Mouse (Mus musculus) ES-CJ7 (cell line): ENCODE results near the gene Erbb3.
"Not testable (repeated sequence)": the region's sequence is repeated elsewhere in the genome, so short reads cannot be mapped to it uniquely, and the experiment has no call there.

Experiments used
- DNase-seq: peaks from one replicate; pipeline ENCODE4 v3.0.0; 2011; ENCODE audit warnings: low read depth, low spot score

The Erbb3 gene

GRCm38 (mm10) chr10:128589464-128590192 is at the start of gene Erbb3:
Gene Erbb3, minus strand, starts transcription at chr10:128589652.
- peak; percentile 87 for DNase-seq

GRCm38 (mm10) chr10:128637011-128637410 is 47.6 kb upstream of the Erbb3 start:
- no peak for DNase-seq

- DNase-seq = no peak
Observed at GRCm38 (mm10) chr10:128636561-128636960, 47.1 kb upstream of the Erbb3 start.

GRCm38 (mm10) chr10:128635697-128636096 is 46.2 kb upstream of the Erbb3 start:
- DNase-seq = no peak

- DNase-seq = peak; percentile 88
Observed at GRCm38 (mm10) chr10:128631571-128631970, 42.1 kb upstream of the Erbb3 start.

- DNase-seq = not testable (repeated sequence)
Observed at GRCm38 (mm10) chr10:128630306-128630705, 40.9 kb upstream of the Erbb3 start.

- no peak for DNase-seq
Observed at GRCm38 (mm10) chr10:128629746-128630145, 40.3 kb upstream of the Erbb3 start.

GRCm38 (mm10) chr10:128627398-128628317 is 38.2 kb upstream of the Erbb3 start:
- DNase-seq = no peak

GRCm38 (mm10) chr10:128626311-128627310 is 37.2 kb upstream of the Erbb3 start, which contains the start of gene Rps26:
Gene Rps26, minus strand, starts transcription at chr10:128626747.
- peak; percentile 100 for DNase-seq

- DNase-seq = peak; percentile 66
Observed at GRCm38 (mm10) chr10:128625287-128625894, 35.9 kb upstream of the Erbb3 start.

GRCm38 (mm10) chr10:128623106-128623613 is 33.7 kb upstream of the Erbb3 start:
- not testable (repeated sequence) for DNase-seq

GRCm38 (mm10) chr10:128622702-128623101 is 33.2 kb upstream of the Erbb3 start:
- DNase-seq = no peak

- no peak for DNase-seq
Observed at GRCm38 (mm10) chr10:128621986-128622520, 32.6 kb upstream of the Erbb3 start.

GRCm38 (mm10) chr10:128620241-128620640 is 30.8 kb upstream of the Erbb3 start:
- DNase-seq = no peak

GRCm38 (mm10) chr10:128619148-128619547 is 29.7 kb upstream of the Erbb3 start:
- DNase-seq = not testable (repeated sequence)

GRCm38 (mm10) chr10:128618570-128618969 is 29.1 kb upstream of the Erbb3 start:
- DNase-seq = no peak

GRCm38 (mm10) chr10:128615798-128616448 is 26.5 kb upstream of the Erbb3 start:
- not testable (repeated sequence) for DNase-seq

GRCm38 (mm10) chr10:128614934-128615333 is 25.5 kb upstream of the Erbb3 start:
- no peak for DNase-seq

GRCm38 (mm10) chr10:128613820-128614219 is 24.4 kb upstream of the Erbb3 start:
- not testable (repeated sequence) for DNase-seq

- DNase-seq = no peak
Observed at GRCm38 (mm10) chr10:128613154-128613440, 23.6 kb upstream of the Erbb3 start.
